Mouse (Mus musculus) limb, embryonic 12.5 days (tissue): ENCODE data around the gene Pik3ip1. TPM values are rescaled to one million over a fixed set of nuclear protein-coding genes. Genes with fewer than 3 reads are reported as not detected.

ENCODE experiments used
- ATAC-seq: fragments of 200-750 bp; cut with Nextera tagmentation; 2 replicates; pipeline ENCODE4 v1.8.0; 2017; ENCODE audit warnings: low read depth, moderate TSS enrichment; ENCODE audit not compliant: insufficient number of reproducible peaks, insufficient read depth, low FRiP score, low TSS enrichment
- H3K27ac ChIP-seq: fragments of 300-500 bp; sonication (generic); 2 replicates; pipeline ENCODE4 v1.5.1; 2016; ENCODE audit warnings: mild to moderate bottlenecking, moderate library complexity
- H3K27me3 ChIP-seq: fragments of 300-500 bp; sonication (generic); 2 replicates; pipeline ENCODE4 v1.6.1; 2016; ENCODE audit warnings: mild to moderate bottlenecking, moderate library complexity
- H3K36me3 ChIP-seq: fragments of 300-500 bp; sonication (generic); 2 replicates; pipeline ENCODE4 v1.6.1; 2016; ENCODE audit warnings: mild to moderate bottlenecking, moderate library complexity
- H3K4me1 ChIP-seq: fragments of 300-500 bp; sonication (generic); replicated peaks from 2 replicates; pipeline ENCODE4 v1.6.1; 2016
- H3K4me2 ChIP-seq: fragments of 300-500 bp; sonication (generic); 2 replicates; pipeline ENCODE4 v1.6.1; 2016; ENCODE audit warnings: mild to moderate bottlenecking, moderate library complexity
- H3K4me3 ChIP-seq: fragments of 300-500 bp; sonication (generic); replicated peaks from 2 replicates; pipeline ENCODE4 v1.5.1; 2016; ENCODE audit warnings: mild to moderate bottlenecking
- H3K9ac ChIP-seq: fragments of 300-500 bp; sonication (generic); replicated peaks from 2 replicates; pipeline ENCODE4 v1.6.1; 2016; ENCODE audit warnings: mild to moderate bottlenecking, moderate library complexity
- H3K9me3 ChIP-seq: fragments of 300-500 bp; sonication (generic); 2 replicates; pipeline ENCODE4 v1.6.1; 2016; ENCODE audit warnings: mild to moderate bottlenecking, moderate library complexity
- WGBS: fragments of 180-500 bp; shearing (Covaris S2); methylation state at CpG from one replicate; pipeline ENCODE4 v1.1.7; 2016; 5-methylcytosine and 5-hydroxymethylcytosine counted together
- polyA plus RNA-seq: library from polyadenylated mRNA; unstranded; fragments of >200 nt; fragmentation: Nextera tagmentation; extraction: Ambion mirVana; gene quantifications from 2 replicates; pipeline ENCODE4 v1.2.1, GENCODE M21; 2016

Gene Pik3ip1
- polyA plus RNA-seq, 1 experiment from 2014 or later, result 18.8 TPM

GRCm38 (mm10) chr11:3330566-3330965 is 365 bp downstream of the Pik3ip1 start:
- Histone ChIP-seq H3K9ac (peak overlapping the region; percentile 62), H3K9me3 (no peaks in the 10 kb centered on the region), H3K27ac (peak overlapping the region; percentile 72; the same call in 1 of the 2 replicates), H3K4me3 (peak overlapping the region; percentile 51), H3K4me1 (peaks cover 31% of the 10 kb centered on the region), H3K4me2 (peak overlapping the region; percentile 97), H3K36me3 (no peaks in the 10 kb centered on the region; the same call in 1 of the 2 replicates), H3K27me3 (peaks cover 5% of the 10 kb centered on the region)
- WGBS, result 2% methylated on average over 9 of the region's 9 CpGs
- no peak for ATAC-seq

GRCm38 (mm10) chr11:3330991-3331750 is 970 bp downstream of the Pik3ip1 start:
- WGBS, result 6% methylated on average over 14 of the region's 14 CpGs
- peak overlapping the region; percentile 72 for H3K27ac ChIP-seq

GRCm38 (mm10) chr11:3331756-3332642 is 1.8 kb downstream of the Pik3ip1 start:
- Histone ChIP-seq H3K4me1 (peaks cover 41% of the 10 kb centered on the region), H3K4me3 (peak overlapping the region; percentile 51), H3K4me2 (peak overlapping the region; percentile 97), H3K9me3 (no peaks in the 10 kb centered on the region), H3K9ac (peak overlapping the region; percentile 62), H3K27ac (peak overlapping the region; percentile 53), H3K27me3 (peaks cover 5% of the 10 kb centered on the region), H3K36me3 (no peaks in the 10 kb centered on the region; the same call in 1 of the 2 replicates)
- peak; percentile 94 for ATAC-seq
- under 1% methylated on average over 73 of the region's 75 CpGs for WGBS

More at GRCm38 (mm10) chr11:3330991-3331750, 970 bp downstream of the Pik3ip1 start:
- Histone ChIP-seq H3K9me3 (no peaks in the 10 kb centered on the region), H3K27me3 (peaks cover 5% of the 10 kb centered on the region), H3K9ac (peak overlapping the region; percentile 62), H3K36me3 (no peaks in the 10 kb centered on the region; the same call in 1 of the 2 replicates), H3K4me2 (peak overlapping the region; percentile 97), H3K4me1 (peaks cover 37% of the 10 kb centered on the region), H3K4me3 (peak overlapping the region; percentile 51)
- no peak for ATAC-seq

GRCm38 (mm10) chr11:3333111-3333695 is 3.0 kb downstream of the Pik3ip1 start:
- Histone ChIP-seq H3K4me3 (no peak overlapping the region), H3K4me2 (no peak overlapping the region), H3K9ac (no peak overlapping the region), H3K9me3 (no peaks in the 10 kb centered on the region), H3K27me3 (peaks cover 5% of the 10 kb centered on the region), H3K4me1 (peaks cover 51% of the 10 kb centered on the region), H3K36me3 (no peaks in the 10 kb centered on the region; the same call in 1 of the 2 replicates), H3K27ac (no peak overlapping the region)
- no peak for ATAC-seq
- WGBS, result 87% methylated on average over 11 of the region's 11 CpGs

GRCm38 (mm10) chr11:3334141-3334710 is 4.0 kb downstream of the Pik3ip1 start:
- H3K9ac ChIP-seq, result no peak overlapping the region
- no peak for ATAC-seq
- H3K27me3 ChIP-seq, result peaks cover 5% of the 10 kb centered on the region
- H3K4me2 ChIP-seq, result no peak overlapping the region
- H3K27ac ChIP-seq, result no peak overlapping the region
- H3K4me1 ChIP-seq, result peaks cover 51% of the 10 kb centered on the region
- no peaks in the 10 kb centered on the region for H3K9me3 ChIP-seq
- no peaks in the 10 kb centered on the region; the same call in 1 of the 2 replicates for H3K36me3 ChIP-seq
- no peak overlapping the region for H3K4me3 ChIP-seq
- 89% methylated on average over 11 of the region's 11 CpGs for WGBS

GRCm38 (mm10) chr11:3334711-3335316 is 4.6 kb downstream of the Pik3ip1 start:
- H3K4me3 ChIP-seq, result no peak overlapping the region
- peaks cover 51% of the 10 kb centered on the region for H3K4me1 ChIP-seq
- no peak overlapping the region for H3K9ac ChIP-seq
- no peak overlapping the region for H3K4me2 ChIP-seq
- peaks cover 5% of the 10 kb centered on the region for H3K27me3 ChIP-seq
- no peak for ATAC-seq
- no peaks in the 10 kb centered on the region for H3K9me3 ChIP-seq
- 31% methylated on average over 9 of the region's 9 CpGs for WGBS
- 0 out of 2 replicates have a peak overlapping the region, but pooled peaks have one; percentile 2 for H3K27ac ChIP-seq
- H3K36me3 ChIP-seq, result no peaks in the 10 kb centered on the region; the same call in 1 of the 2 replicates

GRCm38 (mm10) chr11:3335651-3336216 is 5.5 kb downstream of the Pik3ip1 start:
- Histone ChIP-seq H3K4me2 (no peak overlapping the region), H3K36me3 (no peaks in the 10 kb centered on the region; the same call in 1 of the 2 replicates), H3K4me3 (no peak overlapping the region), H3K4me1 (peaks cover 46% of the 10 kb centered on the region), H3K9me3 (no peaks in the 10 kb centered on the region), H3K9ac (no peak overlapping the region), H3K27ac (no peak overlapping the region), H3K27me3 (peaks cover 5% of the 10 kb centered on the region)
- no peak for ATAC-seq
- 45% methylated on average over 11 of the region's 11 CpGs for WGBS

GRCm38 (mm10) chr11:3336602-3337001 is 6.4 kb downstream of the Pik3ip1 start:
- Histone ChIP-seq H3K4me1 (peaks cover 38% of the 10 kb centered on the region), H3K9me3 (no peaks in the 10 kb centered on the region), H3K4me3 (no peak overlapping the region), H3K4me2 (no peak overlapping the region), H3K27me3 (peaks cover 5% of the 10 kb centered on the region), H3K36me3 (peaks cover 2% of the 10 kb centered on the region), H3K27ac (no peak overlapping the region), H3K9ac (0 out of 2 replicates have a peak overlapping the region, but pooled peaks have one; percentile 5)
- WGBS, result 73% methylated on average over 3 of the region's 3 CpGs
- ATAC-seq, result no peak

- H3K4me2 ChIP-seq, result no peak overlapping the region
- peaks cover 9% of the 10 kb centered on the region for H3K36me3 ChIP-seq
- peak overlapping the region; percentile 31 for H3K27ac ChIP-seq
- 23% methylated on average over 12 of the region's 12 CpGs for WGBS
- ATAC-seq, result no peak
- peaks cover 34% of the 10 kb centered on the region for H3K4me1 ChIP-seq
- no peaks in the 10 kb centered on the region for H3K9me3 ChIP-seq
- peaks cover 5% of the 10 kb centered on the region; the same call in 1 of the 2 replicates for H3K27me3 ChIP-seq
- no peak overlapping the region for H3K4me3 ChIP-seq
- H3K9ac ChIP-seq, result peak overlapping the region; percentile 12; the same call in 1 of the 2 replicates
Observed at GRCm38 (mm10) chr11:3337173-3337955, 7.2 kb downstream of the Pik3ip1 start.
